Mouse (Mus musculus): ENCODE measurements at regions not wholly inside any gene's neighbourhood (a gene's known extent, or its start where the extent isn't known, plus 50 kb on each side); places are given as distances from the start of the nearest gene placed in this dataset.

- Histone ChIP-seq H3K27me3 (replicated peaks; ENCODE audit: control insufficient read depth, insufficient read depth, low read length) (no peaks in the 10 kb centered on the region), H3K4me2 (ENCODE audit: low read depth, low read length) (no peak overlapping the region), H3K4me1 (ENCODE audit: control insufficient read depth, insufficient read depth, low read length) (no peaks in the 10 kb centered on the region), H3K9ac (ENCODE audit: low read depth, low read length) (no peak overlapping the region), H3K36me3 (ENCODE audit: control insufficient read depth, insufficient read depth, low read length) (no peaks in the 10 kb centered on the region), H3K9me3 (ENCODE audit: control insufficient read depth, low read length) (no peaks in the 10 kb centered on the region), H3K4me3 (ENCODE audit: low read depth, low read length) (no peak overlapping the region), H3K27ac (replicated peaks; ENCODE audit: low read depth, low read length) (no peak overlapping the region)
- 81% methylated on average over 5 of the region's 5 CpGs for WGBS
- no peak for DNase-seq (ENCODE audit: low spot score)
- ATAC-seq (ENCODE audit: low read depth): no peak
Measured at GRCm38 (mm10) chr2:128493871-128494270, 97.1 kb upstream of the Spdye4c start.

DNA sequence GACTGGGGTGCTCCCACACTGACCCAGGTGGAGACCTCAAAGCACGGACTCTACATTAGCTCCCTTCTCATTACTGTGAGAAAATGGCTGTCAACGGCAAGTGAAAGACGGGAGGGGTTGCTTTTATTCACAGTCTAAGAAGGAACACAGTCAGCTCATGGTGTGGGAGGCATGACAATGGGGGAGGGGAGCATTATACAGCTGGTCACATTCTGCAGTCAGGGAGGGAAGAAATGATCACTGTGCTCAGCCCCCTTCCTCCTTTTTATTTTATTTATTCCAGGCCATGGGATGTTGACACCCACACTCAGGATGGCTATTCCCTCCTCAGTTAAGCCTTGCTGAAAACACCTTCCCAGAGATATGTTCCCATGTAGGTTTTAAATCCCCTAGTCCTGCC, 93.1 kb upstream of the Spdye4c start:
- ATAC-seq (ENCODE audit: low read depth) (no peak), DNase-seq (ENCODE audit: low spot score) (no peak)
- Histone ChIP-seq H3K27ac (replicated peaks; ENCODE audit: low read depth, low read length) (no peak overlapping the region), H3K4me2 (ENCODE audit: low read depth, low read length) (no peak overlapping the region), H3K9me3 (ENCODE audit: control insufficient read depth, low read length) (no peaks in the 10 kb centered on the region), H3K4me3 (ENCODE audit: low read depth, low read length) (no peak overlapping the region), H3K27me3 (replicated peaks; ENCODE audit: control insufficient read depth, insufficient read depth, low read length) (no peaks in the 10 kb centered on the region), H3K4me1 (ENCODE audit: control insufficient read depth, insufficient read depth, low read length) (no peaks in the 10 kb centered on the region), H3K9ac (ENCODE audit: low read depth, low read length) (no peak overlapping the region), H3K36me3 (ENCODE audit: control insufficient read depth, insufficient read depth, low read length) (no peaks in the 10 kb centered on the region)
- WGBS: 63% methylated on average over 3 of the region's 3 CpGs

DNA sequence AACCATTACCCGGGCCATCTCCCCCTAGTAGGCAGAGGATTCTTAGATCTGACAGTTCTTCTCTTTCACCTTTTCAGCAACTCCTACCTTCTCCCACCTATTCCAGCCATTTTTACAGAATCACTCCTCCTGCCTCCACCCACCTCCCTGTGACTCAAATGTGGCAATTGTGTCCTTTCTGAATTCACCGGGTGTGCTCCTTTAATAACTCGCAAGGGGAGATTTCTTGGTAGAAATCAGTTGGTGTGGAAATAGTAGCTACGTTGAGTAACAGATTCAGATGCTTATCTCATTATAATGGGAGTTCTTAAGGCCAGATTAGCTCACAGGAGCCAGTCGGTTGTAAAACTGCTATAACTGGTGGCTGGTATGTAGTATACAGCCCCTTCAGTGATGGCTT, 92.4 kb upstream of the Spdye4c start:
- no peak overlapping the region for H3K4me2 ChIP-seq (ENCODE audit: low read depth, low read length)
- H3K27ac ChIP-seq (replicated peaks; ENCODE audit: low read depth, low read length): no peak overlapping the region
- no peaks in the 10 kb centered on the region for H3K27me3 ChIP-seq (replicated peaks; ENCODE audit: control insufficient read depth, insufficient read depth, low read length)
- 73% methylated on average over 5 of the region's 5 CpGs for WGBS
- DNase-seq (ENCODE audit: low spot score) (no peak), ATAC-seq (ENCODE audit: low read depth) (no peak)
- no peaks in the 10 kb centered on the region for H3K4me1 ChIP-seq (ENCODE audit: control insufficient read depth, insufficient read depth, low read length)
- H3K36me3 ChIP-seq (ENCODE audit: control insufficient read depth, insufficient read depth, low read length): no peaks in the 10 kb centered on the region
- no peaks in the 10 kb centered on the region for H3K9me3 ChIP-seq (ENCODE audit: control insufficient read depth, low read length)
- no peak overlapping the region for H3K9ac ChIP-seq (ENCODE audit: low read depth, low read length)
- no peak overlapping the region for H3K4me3 ChIP-seq (ENCODE audit: low read depth, low read length)

GRCm38 (mm10) chr2:128499575-128500184, 91.3 kb upstream of the Spdye4c start:
- Histone ChIP-seq H3K9me3 (ENCODE audit: control insufficient read depth, low read length) (no peaks in the 10 kb centered on the region), H3K27ac (replicated peaks; ENCODE audit: low read depth, low read length) (no peak overlapping the region), H3K36me3 (ENCODE audit: control insufficient read depth, insufficient read depth, low read length) (no peaks in the 10 kb centered on the region), H3K4me2 (ENCODE audit: low read depth, low read length) (no peak overlapping the region), H3K9ac (ENCODE audit: low read depth, low read length) (no peak overlapping the region), H3K4me3 (ENCODE audit: low read depth, low read length) (no peak overlapping the region), H3K4me1 (ENCODE audit: control insufficient read depth, insufficient read depth, low read length) (no peaks in the 10 kb centered on the region), H3K27me3 (replicated peaks; ENCODE audit: control insufficient read depth, insufficient read depth, low read length) (no peaks in the 10 kb centered on the region)
- WGBS: 85% methylated on average over 14 of the region's 14 CpGs
- DNase-seq (ENCODE audit: low spot score) (no peak), ATAC-seq (ENCODE audit: low read depth) (no peak)

DNA sequence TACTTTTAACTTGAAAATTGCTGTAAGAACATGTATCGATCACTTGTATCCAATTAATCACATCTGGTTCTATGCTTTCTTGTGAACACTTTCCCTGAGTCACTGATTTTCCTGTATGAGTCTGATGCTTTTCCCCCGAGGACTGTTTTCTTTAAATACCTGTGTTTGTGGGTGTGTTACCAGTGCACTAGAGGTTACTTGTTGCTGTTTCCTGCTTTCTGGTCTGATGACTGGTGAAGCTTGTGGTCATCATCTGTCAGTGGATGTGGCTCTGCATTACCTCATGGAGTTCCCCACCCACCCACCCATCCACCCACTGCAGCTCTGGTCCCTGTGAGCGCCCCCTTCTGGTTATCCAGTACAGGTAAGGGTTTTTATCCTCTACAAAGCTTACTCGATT, 88.3 kb upstream of the Spdye4c start:
- H3K27me3 ChIP-seq (replicated peaks; ENCODE audit: control insufficient read depth, insufficient read depth, low read length): no peaks in the 10 kb centered on the region
- H3K27ac ChIP-seq (replicated peaks; ENCODE audit: low read depth, low read length): no peak overlapping the region
- ATAC-seq (ENCODE audit: low read depth) (no peak), DNase-seq (ENCODE audit: low spot score) (no peak)
- H3K36me3 ChIP-seq (ENCODE audit: control insufficient read depth, insufficient read depth, low read length): no peaks in the 10 kb centered on the region
- no peak overlapping the region for H3K9ac ChIP-seq (ENCODE audit: low read depth, low read length)
- no peak overlapping the region for H3K4me3 ChIP-seq (ENCODE audit: low read depth, low read length)
- WGBS: 75% methylated on average over 4 of the region's 4 CpGs
- H3K4me2 ChIP-seq (ENCODE audit: low read depth, low read length): no peak overlapping the region
- H3K9me3 ChIP-seq (ENCODE audit: control insufficient read depth, low read length): no peaks in the 10 kb centered on the region
- H3K4me1 ChIP-seq (ENCODE audit: control insufficient read depth, insufficient read depth, low read length): no peaks in the 10 kb centered on the region; the same call in 1 of the 2 replicates

GRCm38 (mm10) chr2:128503136-128503935, 87.7 kb upstream of the Spdye4c start:
- DNase-seq (ENCODE audit: low spot score): peak; percentile 20
- ATAC-seq (ENCODE audit: low read depth): no peak
- Histone ChIP-seq H3K9ac (ENCODE audit: low read depth, low read length) (no peak overlapping the region), H3K36me3 (ENCODE audit: control insufficient read depth, insufficient read depth, low read length) (no peaks in the 10 kb centered on the region), H3K4me3 (ENCODE audit: low read depth, low read length) (no peak overlapping the region), H3K9me3 (ENCODE audit: control insufficient read depth, low read length) (no peaks in the 10 kb centered on the region), H3K27ac (replicated peaks; ENCODE audit: low read depth, low read length) (no peak overlapping the region), H3K4me2 (ENCODE audit: low read depth, low read length) (no peak overlapping the region), H3K4me1 (ENCODE audit: control insufficient read depth, insufficient read depth, low read length) (no peaks in the 10 kb centered on the region; the same call in 1 of the 2 replicates), H3K27me3 (replicated peaks; ENCODE audit: control insufficient read depth, insufficient read depth, low read length) (no peaks in the 10 kb centered on the region)
- 74% methylated on average over 2 of the region's 2 CpGs for WGBS

DNA sequence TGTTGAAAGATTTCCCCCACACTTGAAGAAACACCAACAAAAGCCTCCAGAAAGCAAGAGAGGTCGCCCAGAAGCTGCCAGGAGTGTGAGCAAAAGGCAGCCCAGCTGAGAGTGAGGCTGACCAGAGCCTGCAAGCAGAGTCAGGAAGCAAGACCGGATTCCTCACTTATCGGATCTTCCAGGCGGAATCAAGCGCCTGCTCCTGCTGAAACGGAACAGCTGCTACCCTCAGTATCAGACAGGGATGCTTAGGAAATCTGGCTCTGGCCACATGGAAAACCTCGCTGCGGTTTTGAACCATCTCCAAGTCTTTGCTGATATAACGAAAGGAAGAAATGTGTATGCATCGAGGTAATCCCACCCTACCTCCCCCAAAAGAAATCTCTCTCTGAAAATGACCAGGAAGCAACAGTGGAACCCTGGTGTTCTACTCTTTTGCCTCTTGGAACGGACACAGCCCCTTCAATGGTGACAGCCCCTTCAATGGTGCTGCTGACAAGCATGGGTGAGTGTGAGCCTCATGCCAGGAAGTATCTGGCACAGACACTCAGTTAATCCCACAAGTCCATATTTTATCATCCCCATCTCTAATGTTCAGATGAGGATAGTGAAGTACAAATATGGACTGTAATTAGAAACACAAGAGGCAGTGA, 83.3 kb upstream of the Spdye4c start:
- no peaks in the 10 kb centered on the region for H3K9me3 ChIP-seq (ENCODE audit: control insufficient read depth, low read length)
- H3K4me1 ChIP-seq (ENCODE audit: control insufficient read depth, insufficient read depth, low read length): peaks cover 4% of the 10 kb centered on the region; the same call in 1 of the 2 replicates
- peak overlapping the region; percentile 4; the same call in 1 of the 2 replicates for H3K4me2 ChIP-seq (ENCODE audit: low read depth, low read length)
- H3K9ac ChIP-seq (ENCODE audit: low read depth, low read length): no peak overlapping the region
- peak; percentile 85; the same call in 1 of the 2 replicates for ATAC-seq (ENCODE audit: low read depth)
- DNase-seq (ENCODE audit: low spot score): peak; percentile 84
- peak overlapping the region; percentile 48; the same call in 1 of the 2 replicates for H3K27ac ChIP-seq (replicated peaks; ENCODE audit: low read depth, low read length)
- no peaks in the 10 kb centered on the region for H3K36me3 ChIP-seq (ENCODE audit: control insufficient read depth, insufficient read depth, low read length)
- no peaks in the 10 kb centered on the region for H3K27me3 ChIP-seq (replicated peaks; ENCODE audit: control insufficient read depth, insufficient read depth, low read length)
- H3K4me3 ChIP-seq (ENCODE audit: low read depth, low read length): no peak overlapping the region
- WGBS: 41% methylated on average over 11 of the region's 11 CpGs

DNA sequence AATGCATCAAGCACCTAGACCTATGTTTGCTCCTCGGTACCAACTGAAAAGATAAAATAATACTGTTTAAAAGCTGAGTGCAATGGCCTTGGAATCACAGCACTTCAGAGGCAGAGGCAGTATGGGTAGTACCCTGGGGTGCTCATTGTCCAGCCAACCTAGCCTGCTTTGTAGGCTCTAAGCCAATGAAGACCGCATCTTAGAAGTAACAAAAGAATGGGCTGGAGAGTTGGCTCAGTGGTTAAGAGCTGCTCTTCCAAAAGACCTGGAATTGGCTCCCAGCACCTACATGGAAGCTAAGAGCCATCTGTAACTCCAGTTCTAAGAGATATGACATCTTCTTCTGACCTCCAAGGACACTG, 82.8 kb upstream of the Spdye4c start:
- Histone ChIP-seq H3K4me2 (ENCODE audit: low read depth, low read length) (no peak overlapping the region), H3K9me3 (ENCODE audit: control insufficient read depth, low read length) (no peaks in the 10 kb centered on the region), H3K9ac (ENCODE audit: low read depth, low read length) (no peak overlapping the region), H3K27me3 (replicated peaks; ENCODE audit: control insufficient read depth, insufficient read depth, low read length) (no peaks in the 10 kb centered on the region), H3K4me1 (ENCODE audit: control insufficient read depth, insufficient read depth, low read length) (peaks cover 4% of the 10 kb centered on the region; the same call in 1 of the 2 replicates), H3K4me3 (ENCODE audit: low read depth, low read length) (no peak overlapping the region), H3K27ac (replicated peaks; ENCODE audit: low read depth, low read length) (0 out of 2 replicates have a peak overlapping the region, but pooled peaks have one; percentile 0), H3K36me3 (ENCODE audit: control insufficient read depth, insufficient read depth, low read length) (no peaks in the 10 kb centered on the region)
- no peak for ATAC-seq (ENCODE audit: low read depth)
- WGBS: 65% methylated on average over 2 of the region's 2 CpGs
- no peak for DNase-seq (ENCODE audit: low spot score)

Data from embryonic facial prominence, embryonic 14.5 days (tissue).